Mouse (Mus musculus) hindbrain, embryonic 15.5 days (tissue): Measurements from ENCODE around the gene Swi5. TPM values are rescaled to one million over a fixed set of nuclear protein-coding genes. Genes with fewer than 3 reads are reported as not detected.

Experiments used
- ATAC-seq: fragments of 200-750 bp; cut with Nextera tagmentation; 2 replicates; pipeline ENCODE4 v1.8.0; 2017; ENCODE audit warnings: low read depth, moderate number of reproducible peaks, moderate TSS enrichment; ENCODE audit not compliant: low FRiP score
- H3K27ac ChIP-seq: fragments of 300-500 bp; sonication (generic); replicated peaks from 2 replicates; pipeline ENCODE4 v1.5.1; 2015; ENCODE audit warnings: mild to moderate bottlenecking, inconsistent platforms
- H3K27me3 ChIP-seq: fragments of 300-500 bp; sonication (generic); 2 replicates; pipeline ENCODE4 v1.6.1; 2015; ENCODE audit warnings: control low read depth, inconsistent platforms
- H3K36me3 ChIP-seq: fragments of 300-500 bp; sonication (generic); 2 replicates; pipeline ENCODE4 v1.6.1; 2015; ENCODE audit warnings: control low read depth, inconsistent platforms
- H3K4me1 ChIP-seq: fragments of 300-500 bp; sonication (generic); replicated peaks from 2 replicates; pipeline ENCODE4 v1.6.1; 2015; ENCODE audit warnings: control low read depth, inconsistent platforms
- H3K4me2 ChIP-seq: fragments of 300-500 bp; sonication (generic); 2 replicates; pipeline ENCODE4 v1.6.1; 2015; ENCODE audit warnings: moderate library complexity, mild to moderate bottlenecking, inconsistent platforms
- H3K4me3 ChIP-seq: fragments of 300-500 bp; sonication (generic); 2 replicates; pipeline ENCODE4 v1.5.1; 2015; ENCODE audit warnings: mild to moderate bottlenecking, inconsistent platforms
- H3K9ac ChIP-seq: fragments of 300-500 bp; sonication (generic); 2 replicates; pipeline ENCODE4 v1.6.1; 2015; ENCODE audit warnings: inconsistent platforms
- H3K9me3 ChIP-seq: fragments of 300-500 bp; sonication (generic); 2 replicates; pipeline ENCODE4 v1.6.1; 2016; ENCODE audit warnings: control low read depth, inconsistent platforms
- WGBS: fragments of 180-500 bp; shearing (Covaris S2); methylation state at CpG from one replicate; pipeline ENCODE4 v1.1.7; 2015; 5-methylcytosine and 5-hydroxymethylcytosine counted together
- polyA plus RNA-seq: library from polyadenylated mRNA; unstranded; fragments of >200 nt; fragmentation: Nextera tagmentation; extraction: Ambion mirVana; gene quantifications from 2 replicates; pipeline ENCODE4 v1.2.1, GENCODE M21; 2015

Swi5 gene
- polyA plus RNA-seq, result 402 and 448 TPM in 2 replicates

GRCm38 (mm10) chr2:32287923-32288367 lies at the start of gene Swi5:
TSS of gene Swi5 (minus strand) at chr2:32288075.
- under 1% methylated on average over 40 of the region's 41 CpGs for WGBS
- Histone ChIP-seq H3K4me2 (peak within 1 kb of the TSS; percentile 89), H3K4me3 (peak within 1 kb of the TSS; percentile 83), H3K27me3 (no peaks in the 10 kb centered on the region), H3K4me1 (peaks cover 26% of the 10 kb centered on the region), H3K9me3 (no peaks in the 10 kb centered on the region), H3K36me3 (peaks cover 10% of the 10 kb centered on the region), H3K9ac (peak within 1 kb of the TSS; percentile 90), H3K27ac (peak within 1 kb of the TSS; percentile 78)
- peak; percentile 100 for ATAC-seq

- Histone ChIP-seq H3K36me3 (peaks cover 46% of the 10 kb centered on the region), H3K9ac (no peak overlapping the region), H3K4me3 (no peak overlapping the region), H3K9me3 (no peaks in the 10 kb centered on the region), H3K27ac (no peak overlapping the region), H3K4me1 (no peaks in the 10 kb centered on the region), H3K4me2 (no peak overlapping the region), H3K27me3 (no peaks in the 10 kb centered on the region)
- ATAC-seq, result no peak
- 50% methylated on average over 15 of the region's 15 CpGs for WGBS
Measured at GRCm38 (mm10) chr2:32335888-32336287, 48.0 kb upstream of the Swi5 start.

- no peak overlapping the region for H3K4me2 ChIP-seq
- peaks cover 34% of the 10 kb centered on the region for H3K36me3 ChIP-seq
- 91% methylated on average over 5 of the region's 5 CpGs for WGBS
- no peak overlapping the region for H3K9ac ChIP-seq
- no peaks in the 10 kb centered on the region for H3K9me3 ChIP-seq
- ATAC-seq, result no peak
- H3K4me1 ChIP-seq, result no peaks in the 10 kb centered on the region
- no peaks in the 10 kb centered on the region for H3K27me3 ChIP-seq
- no peak overlapping the region for H3K4me3 ChIP-seq
- no peak overlapping the region for H3K27ac ChIP-seq
Measured at GRCm38 (mm10) chr2:32332159-32332558, 44.3 kb upstream of the Swi5 start.

GRCm38 (mm10) chr2:32329531-32329930 lies 41.7 kb upstream of the Swi5 start:
- no peak overlapping the region for H3K9ac ChIP-seq
- peaks cover 11% of the 10 kb centered on the region; the same call in 1 of the 2 replicates for H3K36me3 ChIP-seq
- ATAC-seq, result no peak

GRCm38 (mm10) chr2:32328911-32329460 lies 41.1 kb upstream of the Swi5 start:
- H3K27me3 ChIP-seq, result no peaks in the 10 kb centered on the region
- H3K9me3 ChIP-seq, result no peaks in the 10 kb centered on the region
- 0 out of 2 replicates have a peak, but pooled peaks cover 10% of the 10 kb centered on the region for H3K36me3 ChIP-seq
- no peak for ATAC-seq
- no peak overlapping the region for H3K9ac ChIP-seq
- no peak overlapping the region for H3K27ac ChIP-seq
- no peaks in the 10 kb centered on the region for H3K4me1 ChIP-seq
- WGBS, result 20% methylated on average over 13 of the region's 13 CpGs
- no peak overlapping the region for H3K4me3 ChIP-seq
- no peak overlapping the region for H3K4me2 ChIP-seq

More at GRCm38 (mm10) chr2:32329531-32329930, 41.7 kb upstream of the Swi5 start:
- H3K4me2 ChIP-seq, result no peak overlapping the region
- no peaks in the 10 kb centered on the region for H3K27me3 ChIP-seq
- no peak overlapping the region for H3K27ac ChIP-seq
- no peaks in the 10 kb centered on the region for H3K4me1 ChIP-seq
- H3K9me3 ChIP-seq, result no peaks in the 10 kb centered on the region
- WGBS, result 34% methylated on average over 6 of the region's 6 CpGs
- H3K4me3 ChIP-seq, result no peak overlapping the region

- WGBS, result 70% methylated on average over 4 of the region's 4 CpGs
- ATAC-seq, result no peak
- Histone ChIP-seq H3K4me3 (no peak overlapping the region), H3K9me3 (no peaks in the 10 kb centered on the region), H3K9ac (no peak overlapping the region), H3K36me3 (0 out of 2 replicates have a peak, but pooled peaks cover 3% of the 10 kb centered on the region), H3K4me1 (peaks cover 16% of the 10 kb centered on the region), H3K27ac (no peak overlapping the region), H3K27me3 (no peaks in the 10 kb centered on the region), H3K4me2 (no peak overlapping the region)
Measured at GRCm38 (mm10) chr2:32327200-32327599, 39.3 kb upstream of the Swi5 start.

- no peak for ATAC-seq
- Histone ChIP-seq H3K36me3 (no peaks in the 10 kb centered on the region; the same call in 1 of the 2 replicates), H3K9me3 (no peaks in the 10 kb centered on the region), H3K4me1 (peaks cover 22% of the 10 kb centered on the region), H3K4me2 (no peak overlapping the region), H3K27ac (no peak overlapping the region), H3K4me3 (no peak overlapping the region), H3K9ac (no peak overlapping the region), H3K27me3 (peaks cover under 1% of the 10 kb centered on the region; the same call in 1 of the 2 replicates)
- 70% methylated on average over 7 of the region's 7 CpGs for WGBS
Measured at GRCm38 (mm10) chr2:32325342-32325741, 37.5 kb upstream of the Swi5 start.

- no peak overlapping the region for H3K4me2 ChIP-seq
- H3K36me3 ChIP-seq, result peaks cover 3% of the 10 kb centered on the region; the same call in 1 of the 2 replicates
- no peak overlapping the region for H3K9ac ChIP-seq
- peaks cover 5% of the 10 kb centered on the region; the same call in 1 of the 2 replicates for H3K27me3 ChIP-seq
- no peak overlapping the region for H3K27ac ChIP-seq
- WGBS, result 59% methylated on average over 4 of the region's 4 CpGs
- H3K4me3 ChIP-seq, result no peak overlapping the region
- no peaks in the 10 kb centered on the region for H3K9me3 ChIP-seq
- no peak for ATAC-seq
- peaks cover 22% of the 10 kb centered on the region for H3K4me1 ChIP-seq
Measured at GRCm38 (mm10) chr2:32324322-32324721, 36.4 kb upstream of the Swi5 start.

GRCm38 (mm10) chr2:32322754-32323741 lies 35.2 kb upstream of the Swi5 start:
- Histone ChIP-seq H3K9me3 (no peaks in the 10 kb centered on the region), H3K27ac (peak overlapping the region; percentile 87), H3K27me3 (peaks cover 5% of the 10 kb centered on the region; the same call in 1 of the 2 replicates), H3K9ac (no peak overlapping the region), H3K4me3 (no peak overlapping the region), H3K4me2 (peak overlapping the region; percentile 36), H3K36me3 (peaks cover 3% of the 10 kb centered on the region; the same call in 1 of the 2 replicates), H3K4me1 (peaks cover 26% of the 10 kb centered on the region)
- peak; percentile 79 for ATAC-seq
- WGBS, result 42% methylated on average over 7 of the region's 7 CpGs

- peak overlapping the region; percentile 87 for H3K27ac ChIP-seq
- H3K9ac ChIP-seq, result no peak overlapping the region
- no peaks in the 10 kb centered on the region for H3K9me3 ChIP-seq
- peaks cover 3% of the 10 kb centered on the region; the same call in 1 of the 2 replicates for H3K36me3 ChIP-seq
- no peak overlapping the region for H3K4me2 ChIP-seq
- H3K4me1 ChIP-seq, result peaks cover 34% of the 10 kb centered on the region
- H3K4me3 ChIP-seq, result no peak overlapping the region
- 74% methylated on average over 9 of the region's 9 CpGs for WGBS
- no peak for ATAC-seq
- peaks cover 8% of the 10 kb centered on the region; the same call in 1 of the 2 replicates for H3K27me3 ChIP-seq
Measured at GRCm38 (mm10) chr2:32321591-32322298, 33.9 kb upstream of the Swi5 start.

GRCm38 (mm10) chr2:32320721-32321120 lies 32.8 kb upstream of the Swi5 start:
- Histone ChIP-seq H3K9me3 (no peaks in the 10 kb centered on the region), H3K4me3 (no peak overlapping the region), H3K4me1 (peaks cover 34% of the 10 kb centered on the region), H3K27ac (no peak overlapping the region), H3K27me3 (peaks cover 8% of the 10 kb centered on the region; the same call in 1 of the 2 replicates), H3K9ac (no peak overlapping the region), H3K36me3 (peaks cover 3% of the 10 kb centered on the region; the same call in 1 of the 2 replicates), H3K4me2 (no peak overlapping the region)
- 66% methylated on average over 11 of the region's 11 CpGs for WGBS
- ATAC-seq, result no peak
